Mouse (Mus musculus) gastrocnemius, postnatal 25 days (tissue): Measurements from ENCODE around the gene Olfr681. TPM values are rescaled to one million over a fixed set of nuclear protein-coding genes. Genes with fewer than 3 reads are reported as not detected.
"Not testable (repeated sequence)": the region's sequence is repeated elsewhere in the genome, so short reads cannot be mapped to it uniquely, and the experiment has no call there.

Experiments used
- DNase-seq: peaks from one replicate; pipeline ENCODE4 v3.0.0; 2022
- long read RNA-seq, 2 experiments: library from polyadenylated mRNA; stranded (forward); transcript quantifications; one replicate each; pipeline ENCODE4 v2.0.0; 2021
- total RNA-seq, 2 experiments: library from RNA; stranded (reverse); gene quantifications; 1 replicate in 1 of 2; 2 replicates in 1 of 2; pipeline ENCODE4 v1.2.3; 2021

Olfr681 gene
- total RNA-seq: not detected
- long read RNA-seq, experiment 1: 0 reads
- long read RNA-seq, experiment 2: 0 reads

DNA sequence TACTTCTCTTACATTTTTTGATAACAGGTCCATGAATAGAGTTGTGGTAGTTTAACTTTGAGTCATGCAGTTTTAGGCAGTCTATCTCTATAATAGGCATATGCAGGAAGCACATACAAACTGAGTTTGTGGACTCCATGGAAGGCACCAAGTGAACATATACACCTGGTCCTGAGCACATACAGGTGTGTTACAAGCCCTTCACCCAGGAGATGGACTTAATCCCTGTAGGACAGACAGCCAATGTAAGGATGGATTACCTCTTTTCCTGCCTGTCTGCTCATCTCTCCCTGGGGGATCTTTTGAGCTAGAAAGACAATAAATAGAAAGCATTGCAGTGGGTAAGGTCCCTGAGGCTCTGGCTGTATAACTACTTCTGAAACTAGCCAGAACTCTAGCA lies at the start of gene Olfr681:
Gene Olfr681 (plus strand): TSS at position 301 of the 400 bp plus-strand sequence.
- no peak for DNase-seq

DNA sequence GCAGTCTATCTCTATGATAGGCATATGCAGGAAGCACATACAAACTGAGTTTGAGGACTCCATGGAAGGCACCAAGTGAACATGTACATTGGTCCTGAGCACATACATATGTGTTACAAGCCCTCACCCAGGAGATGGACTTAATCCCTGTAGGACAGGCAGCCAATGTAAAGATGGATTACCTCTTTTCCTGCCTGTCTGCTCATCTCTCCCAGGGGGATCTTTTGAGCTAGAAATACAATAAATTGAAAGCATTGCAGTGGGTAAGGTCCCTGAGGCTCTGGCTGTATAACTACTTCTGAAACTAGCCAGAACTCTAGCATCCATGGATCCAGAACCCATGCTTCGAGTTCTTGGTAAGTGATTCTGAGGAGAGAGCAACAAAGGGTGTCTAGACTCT lies 35.7 kb upstream of the Olfr681 start, which contains the start of gene Olfr679:
Gene Olfr679 (plus strand): TSS at position 301 of the 400 bp plus-strand sequence.
- DNase-seq: no peak

DNA sequence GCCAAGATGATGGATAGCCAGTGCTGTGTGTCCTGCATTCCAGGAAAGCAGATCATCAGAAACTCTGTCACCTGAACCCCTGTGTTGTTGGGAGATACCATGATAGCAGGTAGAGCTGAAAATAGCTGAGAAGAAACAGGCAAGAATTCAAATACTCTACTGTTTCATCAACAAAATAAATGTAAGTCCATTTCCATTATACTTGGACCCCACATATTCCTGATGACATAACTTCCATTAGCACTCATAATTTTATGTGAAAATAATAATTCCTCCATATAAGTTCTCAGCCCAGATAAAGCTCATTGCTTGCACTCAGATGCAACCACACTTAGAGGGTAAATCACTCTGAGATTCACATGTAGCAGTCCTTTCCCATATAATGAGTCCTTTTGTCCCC lies 23.9 kb upstream of the Olfr681 start, which contains the start of gene Olfr680-ps1:
Gene Olfr680-ps1 (minus strand): TSS at position 101 of the 400 bp plus-strand sequence.
- not testable (repeated sequence) for DNase-seq

DNA sequence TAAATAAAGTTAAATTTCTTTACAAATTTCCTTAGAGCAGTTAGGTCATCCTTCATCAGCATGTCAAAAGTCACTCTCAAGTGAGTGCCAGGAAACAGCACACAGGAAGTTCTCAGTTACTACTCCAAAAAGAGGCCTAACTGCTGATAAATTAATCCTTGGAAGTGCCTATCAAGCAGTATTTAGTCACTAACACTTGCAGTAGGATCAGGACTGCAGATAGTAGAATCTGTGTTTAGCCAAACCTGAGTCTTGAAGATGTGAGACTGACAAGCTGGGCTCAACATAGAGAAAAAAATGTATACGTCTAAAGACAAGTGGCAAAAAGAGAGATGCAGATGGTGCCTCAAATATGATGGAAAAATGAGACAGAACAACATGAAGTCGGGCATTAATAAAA lies 24.6 kb downstream of the Olfr681 start:
- DNase-seq: no peak

DNA sequence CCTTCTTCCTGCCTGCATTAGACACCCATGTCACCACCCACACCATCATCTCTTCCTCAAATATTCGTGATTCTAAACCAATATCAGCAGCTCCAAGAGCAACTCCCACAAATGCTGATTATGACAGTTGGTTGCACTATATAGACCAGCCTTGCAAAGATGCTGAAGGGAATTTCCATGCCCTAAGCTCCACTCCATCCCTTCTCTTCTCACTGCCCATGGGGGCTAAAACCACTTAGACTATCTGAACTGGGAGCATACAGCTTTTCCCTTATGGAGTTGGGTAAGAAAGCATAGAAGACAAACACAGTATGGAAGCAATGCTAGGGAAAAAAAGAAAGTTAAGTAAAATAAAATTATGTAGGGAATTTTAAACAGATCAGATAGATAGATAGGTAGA lies 30.3 kb downstream of the Olfr681 start, which contains the start of gene Olfr683:
Gene Olfr683 (minus strand): TSS at position 101 of the 400 bp plus-strand sequence.
- no peak for DNase-seq

DNA sequence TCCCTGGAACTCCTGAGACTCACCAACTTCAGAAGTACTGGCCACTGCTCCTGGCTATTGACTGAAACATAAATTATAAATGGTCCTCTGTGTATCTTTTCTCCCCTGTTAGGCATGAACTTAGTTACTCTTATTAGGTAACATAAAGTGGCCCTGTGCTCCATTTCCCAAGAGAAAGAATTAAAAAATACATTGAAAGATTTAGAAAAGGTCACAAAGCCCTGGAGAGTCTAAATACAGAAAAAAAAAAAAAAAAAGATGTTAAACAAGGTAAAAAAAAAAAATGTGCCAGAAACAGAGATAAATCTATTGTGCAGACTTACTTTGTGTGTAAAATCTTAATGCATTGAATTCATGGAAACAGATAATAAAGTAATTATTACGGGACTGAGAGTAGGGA lies 46.9 kb downstream of the Olfr681 start, which contains the start of gene Olfr684:
Gene Olfr684 (minus strand): TSS at position 101 of the 400 bp plus-strand sequence.
- no peak for DNase-seq

DNA sequence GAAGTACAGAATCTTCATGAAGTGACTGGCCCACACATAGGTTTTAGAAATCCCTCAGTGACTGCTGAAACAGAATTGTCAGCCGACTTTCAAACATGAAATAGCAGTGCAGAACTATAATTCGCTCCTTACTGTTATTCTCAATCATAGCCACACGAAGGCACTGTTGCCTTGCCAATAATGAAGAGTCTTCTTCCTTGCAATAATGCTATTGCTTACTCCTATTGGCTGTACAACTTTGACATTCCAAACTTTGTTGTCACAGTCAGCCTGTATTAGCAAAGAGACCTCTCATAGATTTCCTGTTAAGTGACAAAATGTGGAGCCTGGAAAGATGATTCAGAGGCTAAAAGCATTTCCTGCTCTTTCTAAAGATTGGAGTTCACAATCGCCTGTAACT lies 54.1 kb downstream of the Olfr681 start:
- DNase-seq: no peak

Other genes starting within 250 kb of the Olfr681 start
- gene Olfr665, start 238.8 kb upstream of the Olfr681 start, total RNA-seq: not detected
- gene Olfr666, start 220.9 kb upstream of the Olfr681 start, total RNA-seq: not detected
- not detected for gene Olfr667, start 195.4 kb upstream of the Olfr681 start, total RNA-seq
- not detected for gene Olfr668, start 188.8 kb upstream of the Olfr681 start, total RNA-seq
- gene Olfr669, start 182.6 kb upstream of the Olfr681 start, total RNA-seq: not detected
- gene Olfr670, start 154.2 kb upstream of the Olfr681 start, total RNA-seq: not detected
- not detected for gene Olfr671, start 137.7 kb upstream of the Olfr681 start, total RNA-seq
- gene Olfr672, start 114.8 kb upstream of the Olfr681 start, total RNA-seq: not detected
- not detected for gene Olfr675, start 88.4 kb upstream of the Olfr681 start, total RNA-seq
- gene Olfr676, start 84.1 kb upstream of the Olfr681 start, total RNA-seq: not detected
- not detected for gene Olfr677, start 65.5 kb upstream of the Olfr681 start, total RNA-seq
- gene Olfr678, start 52.4 kb upstream of the Olfr681 start, total RNA-seq: not detected
- gene Olfr679, start 35.6 kb upstream of the Olfr681 start, total RNA-seq: not detected
- gene Olfr680-ps1, start 24.0 kb upstream of the Olfr681 start, total RNA-seq: not detected
- not detected for gene Olfr683, start 30.2 kb downstream of the Olfr681 start, total RNA-seq
- not detected for gene Olfr684, start 46.8 kb downstream of the Olfr681 start, total RNA-seq
- gene Olfr685, start 69.2 kb downstream of the Olfr681 start, total RNA-seq: not detected
- gene Olfr686, start 90.6 kb downstream of the Olfr681 start, total RNA-seq: not detected
- gene Olfr688, start 171.3 kb downstream of the Olfr681 start, total RNA-seq: not detected
- gene Olfr689, start 194.3 kb downstream of the Olfr681 start, total RNA-seq: not detected
- gene Olfr690, start 217.3 kb downstream of the Olfr681 start, total RNA-seq: not detected
- not detected for gene Olfr691, start 225.4 kb downstream of the Olfr681 start, total RNA-seq